Mouse (Mus musculus) gastrocnemius, adult 18-20 months (tissue): ENCODE results near the gene Zfp42. TPM values are rescaled to one million over a fixed set of nuclear protein-coding genes. Genes with fewer than 3 reads are reported as not detected.

Source experiments
- DNase-seq: peaks from one replicate; pipeline ENCODE4 v3.0.0; 2021; ENCODE audit warnings: low spot score
- total RNA-seq, 2 experiments: library from RNA; stranded (reverse); gene quantifications; 2 replicates each; pipeline ENCODE4 v1.2.3; 2021

Gene Zfp42
- total RNA-seq, 2 experiments from 2014 or later, result not detected

DNA sequence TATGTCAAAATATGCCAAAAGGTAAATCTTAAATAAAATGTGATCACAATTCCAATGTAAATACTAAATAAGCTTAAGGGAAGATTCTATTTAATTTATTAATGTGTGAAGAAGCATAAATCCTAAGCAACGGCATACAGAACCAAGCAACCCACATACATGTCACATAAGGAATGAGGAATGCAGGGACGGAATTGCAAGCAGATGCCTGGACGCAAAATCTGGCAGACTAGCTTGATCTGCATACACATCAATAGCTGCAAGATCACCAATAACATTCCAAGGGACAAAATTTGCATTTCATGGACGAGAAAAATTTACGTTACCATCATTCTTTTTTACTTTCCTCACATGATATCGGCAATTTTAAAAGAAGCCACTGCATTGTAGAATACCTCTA is 51.1 kb downstream of the Zfp42 start:
- no peak for DNase-seq

DNA sequence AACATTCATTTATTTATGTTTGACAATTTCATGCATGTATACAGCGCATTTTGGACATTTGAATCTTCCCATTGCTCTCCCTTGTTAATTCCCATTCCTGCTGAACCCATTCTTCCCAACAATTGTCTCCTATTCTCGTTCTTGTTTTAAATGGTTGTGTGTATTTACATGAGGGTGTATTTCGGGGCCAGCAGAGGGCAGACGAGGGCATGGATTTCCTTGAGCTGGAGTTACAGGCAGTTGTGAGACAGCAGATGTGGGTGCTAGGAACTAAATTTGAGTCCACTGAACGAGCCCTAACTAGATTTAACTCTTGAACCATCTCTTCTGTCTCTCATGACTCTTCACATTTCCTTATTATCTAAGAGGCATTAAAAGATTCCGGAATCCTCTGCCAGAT is 55.1 kb downstream of the Zfp42 start:
- DNase-seq, result no peak

DNA sequence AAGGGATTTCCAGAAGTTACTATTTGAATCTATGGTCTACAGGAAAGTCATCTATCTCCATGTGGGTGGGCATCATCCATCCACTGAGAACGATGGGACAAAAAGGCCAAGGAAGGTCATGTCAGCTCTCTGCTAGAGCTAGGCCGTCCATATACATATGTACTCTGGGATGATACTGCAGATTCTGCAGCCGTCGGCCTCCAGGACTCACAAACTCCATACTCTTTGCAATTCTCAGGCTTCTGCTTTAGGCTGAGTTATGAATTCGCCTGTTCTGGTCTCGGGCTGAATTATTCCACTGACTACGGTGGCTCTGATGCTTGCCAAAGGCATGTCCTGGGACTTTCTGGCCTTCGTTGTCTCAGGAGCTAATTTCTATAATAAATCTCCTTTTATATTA is 58.1 kb downstream of the Zfp42 start:
- DNase-seq, result no peak

Other genes with a start within 250 kb of the Zfp42 start
- not detected for gene Triml1, start 165.5 kb downstream of the Zfp42 start, total RNA-seq
- not detected for gene Triml2, start 126.4 kb downstream of the Zfp42 start, total RNA-seq
- not detected for gene Adam26b, start 221.1 kb upstream of the Zfp42 start, total RNA-seq